Mouse (Mus musculus): ENCODE measurements around the gene C2cd2l.
"Not testable (repeated sequence)": the region's sequence is repeated elsewhere in the genome, so short reads cannot be mapped to it uniquely, and the experiment has no call there.

Gene C2cd2l

GRCm38 (mm10) chr9:44335331-44336092, 15.4 kb upstream of the C2cd2l start:
- DNase-seq: peak; percentile 35

GRCm38 (mm10) chr9:44334396-44335330, 14.6 kb upstream of the C2cd2l start, which contains the start of gene H2afx:
TSS of gene H2afx (plus strand) at chr9:44334694.
- peak; percentile 98 for DNase-seq

GRCm38 (mm10) chr9:44332918-44333638, 13.0 kb upstream of the C2cd2l start:
- peak; percentile 39 for DNase-seq

GRCm38 (mm10) chr9:44330736-44331135, 10.7 kb upstream of the C2cd2l start:
- DNase-seq: no peak

GRCm38 (mm10) chr9:44327926-44328325, 7.8 kb upstream of the C2cd2l start:
- DNase-seq: no peak

- no peak for DNase-seq
Observed at GRCm38 (mm10) chr9:44327064-44327711, 7.1 kb upstream of the C2cd2l start.

GRCm38 (mm10) chr9:44326371-44327063, 6.4 kb upstream of the C2cd2l start:
- peak; percentile 80 for DNase-seq

- DNase-seq: no peak
Observed at GRCm38 (mm10) chr9:44325768-44326370, 5.8 kb upstream of the C2cd2l start, which contains the start of gene Dpagt1. TSS of gene Dpagt1 (plus strand) at chr9:44326019.

- DNase-seq: not testable (repeated sequence)
Observed at GRCm38 (mm10) chr9:44325032-44325767, 5.1 kb upstream of the C2cd2l start.

GRCm38 (mm10) chr9:44324147-44324546, 4.1 kb upstream of the C2cd2l start:
- no peak for DNase-seq

- DNase-seq: not testable (repeated sequence)
Observed at GRCm38 (mm10) chr9:44323656-44324055, 3.6 kb upstream of the C2cd2l start.

GRCm38 (mm10) chr9:44320799-44321133, 681 bp upstream of the C2cd2l start:
- DNase-seq: no peak

GRCm38 (mm10) chr9:44319105-44319886, 789 bp downstream of the C2cd2l start:
- DNase-seq: peak; percentile 47

GRCm38 (mm10) chr9:44318826-44319095, 1.3 kb downstream of the C2cd2l start:
- no peak for DNase-seq

GRCm38 (mm10) chr9:44318076-44318825, 1.8 kb downstream of the C2cd2l start:
- no peak for DNase-seq

- DNase-seq: no peak
Observed at GRCm38 (mm10) chr9:44317452-44317851, 2.6 kb downstream of the C2cd2l start.

- DNase-seq: no peak
Observed at GRCm38 (mm10) chr9:44314910-44315309, 5.2 kb downstream of the C2cd2l start.

- DNase-seq: no peak
Observed at GRCm38 (mm10) chr9:44314257-44314547, 5.9 kb downstream of the C2cd2l start.

- peak; percentile 57 for DNase-seq
Observed at GRCm38 (mm10) chr9:44313476-44314256, 6.4 kb downstream of the C2cd2l start.
